Mouse (Mus musculus) midbrain, embryonic 16.5 days (tissue): ENCODE results near the gene Omt2a. TPM values are rescaled to one million over a fixed set of nuclear protein-coding genes. Genes with fewer than 3 reads are reported as not detected.

Source experiments
- ATAC-seq: fragments of 200-750 bp; cut with Nextera tagmentation; 2 replicates; pipeline ENCODE4 v1.8.0; 2017; ENCODE audit warnings: moderate TSS enrichment
- H3K27ac ChIP-seq: fragments of 300-500 bp; sonication (generic); 2 replicates; pipeline ENCODE4 v1.5.1; 2014; ENCODE audit warnings: mild to moderate bottlenecking, low read length, mixed read lengths
- H3K27me3 ChIP-seq: fragments of 300-500 bp; sonication (generic); 2 replicates; pipeline ENCODE4 v1.6.1; 2014; ENCODE audit warnings: low read depth, low read length, mixed read lengths; ENCODE audit not compliant: control insufficient read depth, insufficient read depth
- H3K36me3 ChIP-seq: fragments of 300-500 bp; sonication (generic); 2 replicates; pipeline ENCODE4 v1.6.1; 2014; ENCODE audit warnings: mild to moderate bottlenecking, low read length, moderate library complexity, mixed read lengths; ENCODE audit not compliant: control insufficient read depth, insufficient read depth
- H3K4me1 ChIP-seq: fragments of 300-500 bp; sonication (generic); 2 replicates; pipeline ENCODE4 v1.6.1; 2014; ENCODE audit warnings: mild to moderate bottlenecking, low read length, mixed read lengths; ENCODE audit not compliant: control insufficient read depth, insufficient read depth
- H3K4me2 ChIP-seq: fragments of 300-500 bp; sonication (generic); 2 replicates; pipeline ENCODE4 v1.6.1; 2014; ENCODE audit warnings: mild to moderate bottlenecking, low read length, mixed read lengths
- H3K4me3 ChIP-seq: fragments of 300-500 bp; sonication (generic); 2 replicates; pipeline ENCODE4 v1.5.1; 2014; ENCODE audit warnings: low read depth, mild to moderate bottlenecking, low read length, moderate library complexity, mixed read lengths
- H3K9ac ChIP-seq: fragments of 300-500 bp; sonication (generic); 2 replicates; pipeline ENCODE4 v1.6.1; 2014; ENCODE audit warnings: low read depth, low read length, mixed read lengths
- H3K9me3 ChIP-seq: fragments of 300-500 bp; sonication (generic); replicated peaks from 2 replicates; pipeline ENCODE4 v1.6.1; 2014; ENCODE audit warnings: mild to moderate bottlenecking, low read length, mixed read lengths; ENCODE audit not compliant: control insufficient read depth, poor library complexity, severe bottlenecking
- WGBS: fragments of 180-500 bp; shearing (Covaris S2); extraction: QIAGEN DNeasy Blood & Tissue Kit; methylation state at CpG from one replicate; pipeline ENCODE4 v1.1.7; 2014; 5-methylcytosine and 5-hydroxymethylcytosine counted together
- polyA plus RNA-seq: library from polyadenylated mRNA; unstranded; fragments of >200 nt; fragmentation: Nextera tagmentation; extraction: Ambion mirVana; gene quantifications from 2 replicates; pipeline ENCODE4 v1.2.1, GENCODE M21; 2015

Gene Omt2a
- polyA plus RNA-seq: not detected in 2 replicates

DNA sequence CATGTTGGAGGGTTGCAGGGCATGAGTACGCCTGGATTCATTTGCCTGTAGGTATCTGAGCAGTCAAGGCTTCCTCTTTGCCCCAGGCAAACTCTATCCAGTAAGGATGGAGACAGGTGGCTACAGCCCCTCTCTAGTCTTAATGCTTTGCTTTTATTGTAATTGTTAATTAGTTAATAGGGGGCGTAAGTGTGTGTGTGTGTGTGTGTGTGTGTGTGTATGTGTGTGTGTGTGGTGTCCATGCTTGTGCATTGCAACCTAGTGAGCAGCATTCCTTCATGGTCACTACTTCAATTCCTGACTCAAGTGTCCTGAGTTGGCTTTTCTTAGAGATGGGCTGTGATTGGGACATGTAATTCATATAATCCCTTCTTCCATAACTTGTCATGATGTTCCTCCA, at the start of gene Omt2a:
Omt2a (minus strand) TSS at position 101 of the 400 bp plus-strand sequence.
- Histone ChIP-seq H3K36me3 (no peaks in the 10 kb centered on the region), H3K9ac (no peak within 1 kb of the TSS), H3K4me2 (no peak within 1 kb of the TSS), H3K27me3 (no peaks in the 10 kb centered on the region), H3K4me1 (no peaks in the 10 kb centered on the region), H3K4me3 (no peak within 1 kb of the TSS), H3K27ac (no peak within 1 kb of the TSS), H3K9me3 (no peaks in the 10 kb centered on the region)
- 81% methylated on average over 2 of the region's 2 CpGs for WGBS
- no peak for ATAC-seq

DNA sequence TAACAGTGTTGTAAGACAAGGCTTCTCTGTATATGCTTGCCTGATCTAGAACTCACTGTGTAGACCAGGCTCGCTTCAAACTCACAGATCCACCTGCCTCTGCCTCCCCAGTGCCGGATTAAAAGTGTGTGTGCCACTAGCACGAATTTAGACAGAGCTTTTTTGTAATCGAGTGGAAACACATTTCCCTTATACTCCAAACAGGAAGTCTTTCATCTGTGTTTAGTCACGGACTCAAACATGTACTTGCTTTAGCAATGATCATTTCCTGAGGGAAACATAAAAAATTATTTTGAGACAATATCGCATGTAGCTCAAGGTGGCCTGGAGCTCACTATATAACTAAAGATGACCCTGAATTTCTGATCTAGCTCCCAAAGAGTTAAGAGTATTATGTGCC, 48.8 kb upstream of the Omt2a start:
- Histone ChIP-seq H3K4me3 (no peak overlapping the region), H3K4me2 (no peak overlapping the region), H3K4me1 (no peaks in the 10 kb centered on the region), H3K36me3 (no peaks in the 10 kb centered on the region), H3K9me3 (no peaks in the 10 kb centered on the region), H3K27me3 (no peaks in the 10 kb centered on the region), H3K9ac (no peak overlapping the region), H3K27ac (no peak overlapping the region)
- 78% methylated on average over 6 of the region's 6 CpGs for WGBS
- ATAC-seq: no peak

DNA sequence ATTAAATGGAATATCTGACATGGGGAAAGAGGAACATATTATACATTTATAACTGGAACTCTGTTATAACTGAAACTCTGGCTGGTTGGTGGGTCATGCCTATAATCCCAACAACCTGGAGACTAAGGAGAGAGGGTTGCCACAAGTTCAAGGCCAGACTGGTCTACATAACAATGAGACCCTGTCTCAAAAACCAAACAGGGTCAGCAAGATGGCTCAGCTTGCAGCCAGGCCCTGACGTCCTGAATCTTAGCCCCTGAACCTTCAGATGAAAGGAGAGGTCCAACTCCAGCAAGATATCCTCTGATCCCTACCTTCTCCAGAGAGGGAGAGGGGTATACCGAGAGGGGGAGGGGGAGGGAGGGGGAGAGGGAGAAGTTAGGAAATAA, 45.9 kb upstream of the Omt2a start:
- H3K27ac ChIP-seq: no peak overlapping the region
- H3K4me1 ChIP-seq: no peaks in the 10 kb centered on the region
- H3K4me3 ChIP-seq: no peak overlapping the region
- H3K9ac ChIP-seq: no peak overlapping the region
- no peaks in the 10 kb centered on the region for H3K36me3 ChIP-seq
- H3K27me3 ChIP-seq: no peaks in the 10 kb centered on the region
- H3K9me3 ChIP-seq: no peaks in the 10 kb centered on the region
- no peak overlapping the region for H3K4me2 ChIP-seq
- ATAC-seq: no peak
- WGBS: 37% methylated on average over 2 of the region's 2 CpGs

DNA sequence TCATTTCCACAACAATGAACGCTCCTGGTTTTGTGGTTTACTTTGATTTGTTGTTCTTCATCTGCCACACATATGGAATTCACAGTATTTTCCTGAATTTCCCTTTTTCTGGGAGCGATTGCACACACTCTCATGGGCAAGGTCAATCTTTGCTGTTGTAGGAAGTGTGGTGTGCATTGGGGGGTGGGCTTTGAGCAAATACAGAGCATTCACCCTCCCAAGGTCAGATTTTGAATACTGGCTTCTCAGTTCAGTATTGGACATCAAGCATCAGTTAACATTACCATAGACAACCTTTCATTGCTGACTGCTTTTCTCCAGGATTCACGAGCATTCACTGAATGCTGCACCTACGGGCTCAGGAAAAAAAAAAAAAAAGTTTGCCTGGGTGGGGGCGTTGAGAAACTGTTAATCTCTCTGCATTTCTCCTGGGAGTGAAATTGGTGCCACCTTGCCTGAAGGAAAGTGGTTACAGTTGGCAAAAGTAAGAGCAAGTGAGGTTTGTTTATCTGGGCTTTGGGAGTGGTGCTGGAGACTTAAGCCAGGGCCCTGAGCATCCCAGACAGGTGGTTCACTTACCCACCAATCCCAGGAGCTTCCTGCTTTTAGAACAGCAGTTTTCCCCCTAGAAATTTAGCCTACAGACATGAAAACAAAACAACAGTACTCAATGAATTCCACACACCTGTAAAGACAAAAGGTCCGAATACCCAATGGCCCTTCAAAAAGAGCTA, 45.3 kb upstream of the Omt2a start:
- Histone ChIP-seq H3K9me3 (no peaks in the 10 kb centered on the region), H3K4me3 (no peak overlapping the region), H3K36me3 (no peaks in the 10 kb centered on the region), H3K9ac (no peak overlapping the region), H3K4me2 (no peak overlapping the region), H3K27ac (no peak overlapping the region), H3K4me1 (no peaks in the 10 kb centered on the region), H3K27me3 (no peaks in the 10 kb centered on the region)
- WGBS: 83% methylated on average over 6 of the region's 6 CpGs
- no peak for ATAC-seq

DNA sequence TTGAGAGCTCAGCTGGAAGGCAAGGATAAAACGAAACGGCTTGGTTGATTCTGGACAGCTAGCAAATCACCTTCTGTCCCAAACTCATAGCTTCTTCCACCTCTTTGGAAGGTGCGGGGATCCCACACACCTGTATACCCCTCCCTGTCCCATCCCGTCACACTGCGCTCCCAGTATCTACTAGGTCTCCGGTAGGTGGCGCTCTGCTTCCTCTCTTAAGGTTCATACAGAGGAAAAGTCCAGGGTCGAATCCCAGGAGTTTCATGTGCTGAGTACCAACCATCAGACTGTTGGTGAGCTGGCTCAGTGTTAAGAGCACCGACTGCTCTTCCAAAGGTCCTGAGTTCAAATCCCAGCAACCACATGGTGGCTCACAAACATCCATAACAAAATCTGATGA, 43.5 kb upstream of the Omt2a start:
- no peak overlapping the region for H3K4me2 ChIP-seq
- no peaks in the 10 kb centered on the region for H3K27me3 ChIP-seq
- no peaks in the 10 kb centered on the region for H3K9me3 ChIP-seq
- H3K4me3 ChIP-seq: no peak overlapping the region
- no peak overlapping the region for H3K9ac ChIP-seq
- no peaks in the 10 kb centered on the region for H3K4me1 ChIP-seq
- H3K27ac ChIP-seq: no peak overlapping the region
- H3K36me3 ChIP-seq: no peaks in the 10 kb centered on the region
- ATAC-seq: no peak
- 10% methylated on average over 9 of the region's 9 CpGs for WGBS

DNA sequence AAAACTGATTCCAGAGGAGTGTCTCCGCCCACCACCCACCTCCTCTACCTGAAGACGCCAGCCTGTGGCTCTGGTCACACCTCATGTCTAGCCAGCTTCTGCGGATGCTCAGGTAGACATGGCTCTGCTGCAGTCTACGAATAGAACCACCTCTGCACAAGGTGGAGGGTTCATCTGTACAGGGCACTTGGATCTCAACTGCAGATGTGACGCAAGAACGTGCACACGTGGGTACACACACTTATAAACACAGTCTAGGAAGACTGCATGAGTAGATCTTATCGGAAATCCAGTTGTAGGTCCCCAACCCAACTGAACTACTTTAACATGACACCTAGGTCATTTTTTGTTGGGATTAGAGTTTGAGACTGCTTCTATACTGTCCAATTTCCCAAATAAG, 41.0 kb upstream of the Omt2a start, which contains the start of gene Gsta2:
Gsta2 (minus strand) TSS at position 178 of the 400 bp plus-strand sequence.
- Histone ChIP-seq H3K4me1 (no peaks in the 10 kb centered on the region), H3K9ac (no peak within 1 kb of the TSS), H3K27me3 (no peaks in the 10 kb centered on the region), H3K9me3 (no peaks in the 10 kb centered on the region), H3K4me2 (no peak within 1 kb of the TSS), H3K4me3 (no peak within 1 kb of the TSS), H3K36me3 (no peaks in the 10 kb centered on the region), H3K27ac (no peak within 1 kb of the TSS)
- no peak for ATAC-seq
- WGBS: 90% methylated on average over 8 of the region's 8 CpGs

DNA sequence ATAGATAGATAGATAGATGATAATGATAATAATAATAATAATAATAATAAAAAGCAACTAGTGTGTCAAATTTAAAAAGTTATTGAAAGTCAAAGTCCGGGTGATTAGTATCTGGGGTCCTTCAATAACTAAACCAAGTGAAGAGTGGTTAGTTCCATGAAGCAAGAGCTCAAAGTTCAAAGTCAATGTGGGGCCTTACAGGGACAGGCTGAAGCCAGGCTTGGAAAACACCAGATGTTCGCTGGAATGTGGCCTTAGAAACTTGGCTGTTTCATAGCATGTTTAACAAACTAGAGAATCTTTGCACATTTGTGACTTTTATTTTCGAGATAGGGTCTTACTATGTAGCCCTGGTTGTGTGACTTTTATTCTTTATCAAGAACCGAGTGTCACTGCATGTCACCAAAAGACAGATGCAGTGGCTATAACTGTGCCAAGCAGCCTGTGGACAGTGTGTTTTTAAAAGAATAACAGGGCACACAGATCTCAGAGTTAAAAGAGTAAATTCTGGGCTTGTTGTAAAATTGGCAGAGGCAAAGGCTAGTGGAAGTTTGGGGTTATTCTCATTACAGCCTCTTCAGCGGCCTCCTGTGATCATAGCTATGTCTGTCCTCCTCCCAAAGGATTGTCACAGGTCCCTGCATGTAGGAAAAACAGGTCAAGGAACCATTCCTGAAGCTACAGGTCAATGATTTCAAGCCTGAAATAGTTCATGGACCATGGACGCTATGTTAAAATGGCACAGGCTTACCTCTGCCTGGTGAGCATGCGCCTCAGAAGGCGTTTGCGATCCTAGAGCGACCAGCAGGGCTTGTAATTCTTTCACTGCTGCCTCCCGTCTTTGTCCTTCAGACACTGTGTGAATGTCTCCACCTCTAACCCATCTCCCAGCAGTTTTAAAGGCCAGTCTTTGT, 40.3 kb upstream of the Omt2a start:
- H3K36me3 ChIP-seq: no peaks in the 10 kb centered on the region
- WGBS: 83% methylated on average over 11 of the region's 11 CpGs
- no peaks in the 10 kb centered on the region for H3K4me1 ChIP-seq
- no peak overlapping the region for H3K9ac ChIP-seq
- no peak overlapping the region for H3K4me2 ChIP-seq
- H3K9me3 ChIP-seq: no peaks in the 10 kb centered on the region
- ATAC-seq: no peak
- H3K27me3 ChIP-seq: no peaks in the 10 kb centered on the region
- no peak overlapping the region for H3K27ac ChIP-seq
- no peak overlapping the region for H3K4me3 ChIP-seq

DNA sequence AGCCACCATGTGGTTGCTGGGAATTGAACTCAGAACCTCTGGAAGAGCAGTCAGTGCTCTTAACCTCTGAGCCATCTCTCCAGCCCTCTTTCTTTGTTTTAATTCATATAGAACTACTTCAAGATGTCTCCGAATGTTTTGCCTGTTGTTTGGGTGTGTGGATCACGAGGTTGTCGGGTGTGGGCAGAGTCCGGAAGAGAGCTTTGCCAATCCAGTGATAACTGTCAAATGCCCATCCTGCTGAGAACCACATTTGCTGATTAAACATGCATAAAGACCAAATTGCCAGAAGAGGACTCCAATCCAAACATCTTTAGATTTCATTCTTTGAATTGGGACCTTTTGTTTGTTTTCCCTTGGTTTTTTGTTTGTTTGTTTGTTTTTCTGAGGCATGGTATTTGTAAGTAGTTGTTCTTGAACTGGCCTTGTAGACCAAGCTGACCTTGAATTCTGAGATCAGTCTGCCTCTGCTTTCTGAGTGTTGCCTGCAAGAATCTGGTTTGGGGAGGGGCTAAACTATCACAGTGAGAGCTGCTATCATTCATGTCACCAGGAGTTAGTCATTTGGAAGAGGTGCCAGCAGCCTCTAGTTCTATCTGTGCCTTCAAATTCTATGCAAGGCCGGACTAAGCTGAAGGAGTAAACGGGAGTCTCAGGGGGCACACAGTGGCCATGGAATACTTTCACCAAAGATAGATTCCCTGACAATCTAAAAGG, 37.1 kb upstream of the Omt2a start:
- Histone ChIP-seq H3K36me3 (no peaks in the 10 kb centered on the region), H3K27ac (no peak overlapping the region), H3K4me2 (no peak overlapping the region), H3K4me3 (no peak overlapping the region), H3K9me3 (no peaks in the 10 kb centered on the region), H3K4me1 (no peaks in the 10 kb centered on the region), H3K27me3 (no peaks in the 10 kb centered on the region), H3K9ac (no peak overlapping the region)
- ATAC-seq: no peak
- WGBS: 89% methylated on average over 6 of the region's 6 CpGs
